Mouse (Mus musculus) heart, embryonic 15.5 days (tissue): ENCODE data around the gene BC067074. TPM values are rescaled to one million over a fixed set of nuclear protein-coding genes. Genes with fewer than 3 reads are reported as not detected.
"Not testable (repeated sequence)": the region's sequence is repeated elsewhere in the genome, so short reads cannot be mapped to it uniquely, and the experiment has no call there.

ENCODE experiments used
- ATAC-seq: fragments of 200-750 bp; cut with Nextera tagmentation; replicated peaks from 2 replicates; pipeline ENCODE4 v1.8.0; 2017; ENCODE audit warnings: low read depth, moderate TSS enrichment; ENCODE audit not compliant: insufficient number of reproducible peaks, insufficient read depth, low FRiP score
- H3K27ac ChIP-seq: fragments of 300-500 bp; sonication (generic); 2 replicates; pipeline ENCODE4 v1.5.1; 2015; ENCODE audit warnings: mild to moderate bottlenecking, inconsistent platforms
- H3K27me3 ChIP-seq: fragments of 300-500 bp; sonication (generic); 2 replicates; pipeline ENCODE4 v1.6.1; 2015; ENCODE audit warnings: inconsistent platforms
- H3K36me3 ChIP-seq: fragments of 300-500 bp; sonication (generic); 2 replicates; pipeline ENCODE4 v1.6.1; 2015; ENCODE audit warnings: mild to moderate bottlenecking, inconsistent platforms
- H3K4me1 ChIP-seq: fragments of 300-500 bp; sonication (generic); replicated peaks from 2 replicates; pipeline ENCODE4 v1.6.1; 2015; ENCODE audit warnings: inconsistent platforms
- H3K4me2 ChIP-seq: fragments of 300-500 bp; sonication (generic); 2 replicates; pipeline ENCODE4 v1.6.1; 2015; ENCODE audit warnings: inconsistent platforms, mild to moderate bottlenecking, moderate library complexity
- H3K4me3 ChIP-seq: fragments of 300-500 bp; sonication (generic); 2 replicates; pipeline ENCODE4 v1.5.1; 2015; ENCODE audit warnings: mild to moderate bottlenecking, inconsistent platforms
- H3K9ac ChIP-seq: fragments of 300-500 bp; sonication (generic); 2 replicates; pipeline ENCODE4 v1.6.1; 2015; ENCODE audit warnings: mild to moderate bottlenecking, inconsistent platforms
- H3K9me3 ChIP-seq: fragments of 300-500 bp; sonication (generic); replicated peaks from 2 replicates; pipeline ENCODE4 v1.6.1; 2016; ENCODE audit warnings: inconsistent platforms
- WGBS: fragments of 180-500 bp; shearing (Covaris S2); methylation state at CpG from one replicate; pipeline ENCODE4 v1.1.7; 2015; ENCODE audit warnings: mixed read lengths; 5-methylcytosine and 5-hydroxymethylcytosine counted together
- polyA plus RNA-seq: library from polyadenylated mRNA; unstranded; fragments of >200 nt; fragmentation: Nextera tagmentation; extraction: Ambion mirVana; gene quantifications from 2 replicates; pipeline ENCODE4 v1.2.1, GENCODE M21; 2015

Gene BC067074
- polyA plus RNA-seq, 1 experiment from 2014 or later = 2.2 TPM

DNA sequence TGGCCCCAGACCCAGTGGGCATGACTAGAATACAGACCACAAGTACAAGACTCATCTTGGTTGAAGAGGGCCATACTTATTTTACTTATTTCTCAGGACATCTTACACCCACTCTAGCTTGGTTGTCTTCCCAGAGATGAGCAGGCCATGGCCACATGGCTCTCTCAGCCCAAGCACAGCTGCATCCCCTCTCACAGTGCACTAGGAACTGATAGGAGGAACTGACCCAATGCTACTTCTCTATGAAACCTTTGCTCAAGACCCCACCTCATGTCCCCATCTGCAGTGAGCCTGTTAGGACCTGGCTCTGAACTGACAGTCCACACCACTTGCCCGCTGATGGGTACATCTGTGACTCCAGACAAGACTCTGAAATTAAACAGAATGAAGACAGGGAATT, 88.8 kb downstream of the BC067074 start:
- H3K36me3 ChIP-seq = no peaks in the 10 kb centered on the region
- no peak overlapping the region for H3K27ac ChIP-seq
- no peaks in the 10 kb centered on the region for H3K4me1 ChIP-seq
- H3K9me3 ChIP-seq = no peaks in the 10 kb centered on the region
- no peak overlapping the region for H3K4me3 ChIP-seq
- H3K4me2 ChIP-seq = no peak overlapping the region
- no peak overlapping the region for H3K9ac ChIP-seq
- 85% methylated on average over 1 of the region's 1 CpGs for WGBS
- no peak for ATAC-seq
- no peaks in the 10 kb centered on the region for H3K27me3 ChIP-seq

- 76% methylated on average over 2 of the region's 2 CpGs for whole genome bisulfite sequencing
- Histone ChIP-seq H3K36me3 (no peaks in the 10 kb centered on the region), H3K27me3 (no peaks in the 10 kb centered on the region), H3K27ac (no peak overlapping the region), H3K4me2 (no peak overlapping the region), H3K9ac (no peak overlapping the region), H3K4me3 (no peak overlapping the region), H3K9me3 (no peaks in the 10 kb centered on the region), H3K4me1 (no peaks in the 10 kb centered on the region)
- ATAC-seq = no peak
These were observed 89.2 kb downstream of the BC067074 start for GRCm38 (mm10) chr13:113382201-113382600.

GRCm38 (mm10) chr13:113382770-113383169, 89.8 kb downstream of the BC067074 start:
- H3K36me3 ChIP-seq, H3K4me3 ChIP-seq, H3K9ac ChIP-seq, H3K27me3 ChIP-seq, H3K4me2 ChIP-seq, H3K4me1 ChIP-seq, ATAC-seq, H3K9me3 ChIP-seq, H3K27ac ChIP-seq: not testable (repeated sequence)

DNA sequence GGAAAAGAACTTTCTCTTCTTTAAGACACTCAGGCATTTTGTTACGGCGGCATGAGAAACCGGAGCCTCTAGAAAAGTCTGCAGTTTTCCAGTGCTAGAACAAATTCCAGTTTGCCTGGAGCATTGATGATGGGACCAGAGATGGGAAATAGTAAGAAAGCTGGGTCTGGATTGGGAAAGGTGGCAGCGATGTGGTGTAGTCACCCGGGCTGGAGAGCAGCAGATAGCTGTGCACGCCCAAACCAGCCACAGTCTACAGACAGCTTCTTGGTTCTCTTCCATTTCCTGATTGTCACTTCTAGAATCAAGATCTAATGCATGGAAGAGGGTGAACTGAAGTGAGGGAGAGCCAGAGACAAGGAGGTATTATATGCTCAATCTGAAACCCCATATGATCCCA, 100.4 kb downstream of the BC067074 start:
- H3K36me3 ChIP-seq = no peaks in the 10 kb centered on the region
- H3K4me2 ChIP-seq = no peak overlapping the region
- ATAC-seq = no peak
- 89% methylated on average over 6 of the region's 6 CpGs for WGBS
- H3K27me3 ChIP-seq = no peaks in the 10 kb centered on the region
- H3K4me1 ChIP-seq = no peaks in the 10 kb centered on the region
- H3K4me3 ChIP-seq = no peak overlapping the region
- H3K27ac ChIP-seq = no peak overlapping the region
- no peaks in the 10 kb centered on the region for H3K9me3 ChIP-seq
- H3K9ac ChIP-seq = no peak overlapping the region

DNA sequence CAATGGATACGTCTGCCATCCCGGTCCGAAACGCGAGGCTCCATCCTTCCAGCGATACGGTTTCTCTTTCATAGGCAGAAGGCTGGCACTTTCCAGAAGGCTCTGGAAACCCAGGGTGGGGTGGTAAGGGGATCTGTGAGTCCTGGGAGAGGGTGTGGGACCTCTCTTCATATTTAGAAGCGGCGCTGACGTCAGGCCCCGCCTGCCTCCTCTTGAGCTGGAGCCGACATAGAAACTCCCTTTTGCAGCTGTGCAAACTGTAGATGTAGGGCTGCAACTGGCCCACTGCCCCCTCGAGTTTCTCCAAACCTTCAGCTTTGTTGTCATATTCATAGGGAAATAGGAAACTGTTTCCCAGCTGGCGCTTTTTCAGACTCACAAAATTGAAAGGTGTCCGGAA, 101.6 kb downstream of the BC067074 start:
- no peak for ATAC-seq
- no peak overlapping the region for H3K27ac ChIP-seq
- no peaks in the 10 kb centered on the region for H3K4me1 ChIP-seq
- no peaks in the 10 kb centered on the region for H3K27me3 ChIP-seq
- H3K4me2 ChIP-seq = no peak overlapping the region
- 80% methylated on average over 15 of the region's 15 CpGs for WGBS
- H3K4me3 ChIP-seq = no peak overlapping the region
- no peak overlapping the region for H3K9ac ChIP-seq
- H3K9me3 ChIP-seq = no peaks in the 10 kb centered on the region
- no peaks in the 10 kb centered on the region for H3K36me3 ChIP-seq

DNA sequence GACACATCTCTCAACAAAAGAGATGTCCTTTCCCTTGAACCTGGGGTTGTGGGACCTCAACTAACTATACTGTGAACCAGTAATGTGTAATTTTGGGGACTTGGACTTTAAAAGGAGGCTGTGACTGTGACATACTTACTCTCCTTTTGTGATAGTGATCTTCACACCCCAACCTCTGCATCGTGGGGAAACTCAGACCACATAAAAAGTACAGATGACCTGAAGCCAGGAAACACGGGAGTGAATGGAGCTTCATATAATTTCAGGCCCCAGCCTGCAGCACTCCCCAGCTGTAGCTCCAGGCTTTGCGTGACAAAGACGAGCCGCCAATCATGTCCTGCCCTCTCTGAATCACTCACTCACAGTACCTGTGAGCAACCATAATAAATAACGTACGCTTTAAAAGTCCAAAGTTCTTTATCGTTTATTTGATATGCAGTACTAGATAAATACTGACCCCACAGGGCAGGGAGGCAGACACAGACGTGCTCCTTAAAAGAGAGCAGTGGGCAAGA, 104.1 kb downstream of the BC067074 start:
- no peaks in the 10 kb centered on the region for H3K4me1 ChIP-seq
- no peak overlapping the region for H3K4me2 ChIP-seq
- no peak overlapping the region for H3K9ac ChIP-seq
- H3K36me3 ChIP-seq = no peaks in the 10 kb centered on the region
- ATAC-seq = no peak
- H3K9me3 ChIP-seq = no peaks in the 10 kb centered on the region
- no peak overlapping the region for H3K4me3 ChIP-seq
- no peak overlapping the region for H3K27ac ChIP-seq
- whole genome bisulfite sequencing = 67% methylated on average over 9 of the region's 9 CpGs
- no peaks in the 10 kb centered on the region for H3K27me3 ChIP-seq

GRCm38 (mm10) chr13:113401373-113402010, 108.5 kb downstream of the BC067074 start:
- Histone ChIP-seq H3K4me1 (peaks cover 6% of the 10 kb centered on the region; the same call in 1 of the 2 replicates), H3K9ac (no peak overlapping the region), H3K27ac (no peak overlapping the region), H3K4me3 (no peak overlapping the region), H3K36me3 (no peaks in the 10 kb centered on the region), H3K4me2 (no peak overlapping the region), H3K9me3 (no peaks in the 10 kb centered on the region), H3K27me3 (no peaks in the 10 kb centered on the region)
- ATAC-seq = no peak
- WGBS = 70% methylated on average over 4 of the region's 4 CpGs

DNA sequence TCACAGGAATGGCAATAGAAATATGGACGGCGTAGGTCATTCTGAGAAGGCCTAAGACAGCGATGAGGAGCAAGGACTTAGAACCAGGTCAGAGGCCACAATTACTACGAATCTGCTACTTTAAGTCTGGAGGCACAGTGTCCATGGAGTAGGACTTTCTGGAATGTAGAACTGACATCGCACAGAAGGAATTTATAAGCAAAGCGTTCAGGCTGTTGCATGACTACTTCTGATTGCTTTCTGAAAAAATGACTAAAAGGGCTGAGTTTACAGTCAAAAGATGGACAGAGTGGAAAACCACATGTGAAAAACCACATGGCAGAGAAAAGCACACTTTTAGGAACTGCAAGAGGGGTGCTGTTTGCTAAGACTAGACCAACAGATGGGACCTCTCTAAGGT, 110.7 kb downstream of the BC067074 start:
- Histone ChIP-seq H3K4me1 (peaks cover 6% of the 10 kb centered on the region; the same call in 1 of the 2 replicates), H3K27me3 (no peaks in the 10 kb centered on the region), H3K9ac (no peak overlapping the region), H3K27ac (no peak overlapping the region), H3K4me3 (no peak overlapping the region), H3K4me2 (no peak overlapping the region), H3K9me3 (no peaks in the 10 kb centered on the region), H3K36me3 (no peaks in the 10 kb centered on the region)
- WGBS = 64% methylated on average over 6 of the region's 6 CpGs
- ATAC-seq = no peak

DNA sequence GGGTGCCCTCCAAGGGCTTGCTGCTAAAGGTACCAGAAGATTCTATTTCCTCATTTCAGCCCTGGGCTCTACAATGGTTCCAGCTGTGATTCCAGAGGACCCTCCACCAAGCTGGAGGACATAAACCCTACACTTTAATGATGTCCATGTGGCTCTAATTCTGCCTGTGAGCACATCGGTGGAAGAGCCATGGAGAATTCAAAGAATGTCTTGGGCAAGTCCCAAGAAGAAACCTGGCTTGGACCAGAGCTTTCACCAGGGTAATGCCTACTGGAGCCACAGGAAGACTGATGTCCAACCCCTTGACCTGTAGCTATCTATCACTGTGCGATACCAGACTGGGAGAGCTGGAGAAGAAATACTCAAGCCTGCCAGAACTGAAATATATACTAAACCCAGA, 111.2 kb downstream of the BC067074 start:
- Histone ChIP-seq H3K9ac (no peak overlapping the region), H3K4me1 (peaks cover 6% of the 10 kb centered on the region; the same call in 1 of the 2 replicates), H3K36me3 (no peaks in the 10 kb centered on the region), H3K27ac (no peak overlapping the region), H3K4me3 (no peak overlapping the region), H3K9me3 (no peaks in the 10 kb centered on the region), H3K27me3 (no peaks in the 10 kb centered on the region), H3K4me2 (no peak overlapping the region)
- ATAC-seq = no peak
- WGBS = 61% methylated on average over 2 of the region's 2 CpGs

- 68% methylated on average over 12 of the region's 12 CpGs for WGBS
- H3K36me3 ChIP-seq = no peaks in the 10 kb centered on the region
These were observed 117.0 kb downstream of the BC067074 start for GRCm38 (mm10) chr13:113409941-113410340.

GRCm38 (mm10) chr13:113415527-113415926, 122.6 kb downstream of the BC067074 start:
- Histone ChIP-seq H3K36me3 (no peaks in the 10 kb centered on the region), H3K9ac (no peak overlapping the region), H3K4me1 (0 out of 2 replicates have a peak, but pooled peaks cover 10% of the 10 kb centered on the region), H3K27ac (no peak overlapping the region), H3K9me3 (no peaks in the 10 kb centered on the region), H3K27me3 (no peaks in the 10 kb centered on the region), H3K4me2 (no peak overlapping the region), H3K4me3 (no peak overlapping the region)
- ATAC-seq = no peak
- WGBS = 66% methylated on average over 7 of the region's 7 CpGs

More at GRCm38 (mm10) chr13:113409941-113410340, 117.0 kb downstream of the BC067074 start:
- Histone ChIP-seq H3K4me3 (no peak overlapping the region), H3K27ac (no peak overlapping the region), H3K9ac (no peak overlapping the region), H3K27me3 (no peaks in the 10 kb centered on the region), H3K4me2 (no peak overlapping the region), H3K4me1 (no peaks in the 10 kb centered on the region), H3K9me3 (no peaks in the 10 kb centered on the region)
- ATAC-seq = no peak

GRCm38 (mm10) chr13:113416986-113417385, 124.0 kb downstream of the BC067074 start:
- no peaks in the 10 kb centered on the region for H3K36me3 ChIP-seq
- H3K9ac ChIP-seq = no peak overlapping the region
- 91% methylated on average over 4 of the region's 4 CpGs for WGBS

More at GRCm38 (mm10) chr13:113416986-113417385, 124.0 kb downstream of the BC067074 start:
- Histone ChIP-seq H3K4me2 (no peak overlapping the region), H3K27ac (no peak overlapping the region), H3K9me3 (no peaks in the 10 kb centered on the region), H3K27me3 (no peaks in the 10 kb centered on the region), H3K4me1 (peaks cover 10% of the 10 kb centered on the region; the same call in 1 of the 2 replicates), H3K4me3 (no peak overlapping the region)
- no peak for ATAC-seq
